13 mouse cellular contexts compared by ENCODE assay signal in genomic region chr4:140077615-140078014, GRCm38 (mm10).
DNase-seq lines count a peak whose midpoint lies in the region; ATAC-seq and TF ChIP-seq lines count a peak whose summit lies in the region.
"Had no signal": no experiment of that assay in that cellular context is flagged by ENCODE, and none has a peak within 500 bp of the region (broad histone marks: within the 10 kb centered on the region; RNA-seq: fewer than 3 reads in every experiment).

No protein-coding gene starts in this region.

- peaks cover 3% of the 10 kb centered on the region; the same call in 1 of the 2 replicates for H3K27me3 ChIP-seq in forebrain, embryonic 10.5 days (ENCODE audit: poor library complexity, severe bottlenecking)
- no peaks in the 10 kb centered on the region for H3K27me3 ChIP-seq in forebrain, postnatal 0 days (ENCODE audit: insufficient read depth, low read length)
- no peaks in the 10 kb centered on the region for H3K27me3 ChIP-seq in forebrain, embryonic 14.5 days (replicated peaks; ENCODE audit: control insufficient read depth, insufficient read depth, low read length)
- no peaks in the 10 kb centered on the region; the same call in 1 of the 2 replicates for H3K27me3 ChIP-seq in kidney, embryonic 14.5 days (ENCODE audit: control insufficient read depth, insufficient read depth, low read length)

- peaks cover 24% of the 10 kb centered on the region for H3K4me1 ChIP-seq in forebrain, embryonic 10.5 days
- H3K4me1 ChIP-seq in forebrain, postnatal 0 days (ENCODE audit: insufficient read depth), result peaks cover 10% of the 10 kb centered on the region
- peaks cover 26% of the 10 kb centered on the region for H3K4me1 ChIP-seq in forebrain, embryonic 14.5 days (ENCODE audit: control insufficient read depth, insufficient read depth, low read length)
- no peaks in the 10 kb centered on the region for H3K4me1 ChIP-seq in kidney, embryonic 14.5 days (ENCODE audit: control insufficient read depth, insufficient read depth, low read length)

- no peaks in the 10 kb centered on the region for H3K36me3 ChIP-seq in forebrain, embryonic 10.5 days (replicated peaks)
- no peaks in the 10 kb centered on the region for H3K36me3 ChIP-seq in forebrain, postnatal 0 days (ENCODE audit: insufficient read depth)
- no peaks in the 10 kb centered on the region for H3K36me3 ChIP-seq in forebrain, embryonic 14.5 days (ENCODE audit: control insufficient read depth, insufficient read depth, low read length)
- no peaks in the 10 kb centered on the region for H3K36me3 ChIP-seq in kidney, embryonic 14.5 days (ENCODE audit: control insufficient read depth, insufficient read depth, low read length)
- H3K36me3 ChIP-seq: embryonic facial prominence, embryonic 13.5 days; limb, embryonic 15.5 days had no signal

- no peak overlapping the region for H3K9ac ChIP-seq in forebrain, postnatal 0 days
- no peak overlapping the region for H3K9ac ChIP-seq in forebrain, embryonic 14.5 days (ENCODE audit: low read length)
- no peak overlapping the region for H3K9ac ChIP-seq in kidney, embryonic 14.5 days (ENCODE audit: low read depth, low read length)
- H3K9ac ChIP-seq: embryonic facial prominence, embryonic 13.5 days; limb, embryonic 15.5 days had no signal

- 80% methylated on average over 8 of the region's 8 CpGs for WGBS in forebrain, embryonic 10.5 days
- WGBS in forebrain, postnatal 0 days, result 61% methylated on average over 8 of the region's 8 CpGs
- WGBS in forebrain, embryonic 14.5 days, result 78% methylated on average over 8 of the region's 8 CpGs
- 46% methylated on average over 8 of the region's 8 CpGs for WGBS in kidney, embryonic 14.5 days

- H3K9me3 ChIP-seq in forebrain, embryonic 10.5 days, result no peaks in the 10 kb centered on the region
- no peaks in the 10 kb centered on the region for H3K9me3 ChIP-seq in forebrain, postnatal 0 days (ENCODE audit: low read length)
- H3K9me3 ChIP-seq in forebrain, embryonic 14.5 days (replicated peaks; ENCODE audit: control insufficient read depth, low read length), result no peaks in the 10 kb centered on the region
- no peaks in the 10 kb centered on the region for H3K9me3 ChIP-seq in kidney, embryonic 14.5 days (ENCODE audit: control insufficient read depth, low read length)
- H3K9me3 ChIP-seq: embryonic facial prominence, embryonic 13.5 days; limb, embryonic 15.5 days had no signal

- H3K4me3 ChIP-seq in forebrain, embryonic 10.5 days, result no peak overlapping the region
- no peak overlapping the region for H3K4me3 ChIP-seq in forebrain, postnatal 0 days (ENCODE audit: low read depth, low read length)
- H3K4me3 ChIP-seq in layer of hippocampus, adult 2 months, result no peak overlapping the region
- H3K4me3 ChIP-seq in forebrain, embryonic 14.5 days (ENCODE audit: low read depth, low read length), result no peak overlapping the region
- no peak overlapping the region for H3K4me3 ChIP-seq in kidney, embryonic 14.5 days (ENCODE audit: low read length)
- H3K4me3 ChIP-seq: embryonic facial prominence, embryonic 13.5 days; limb, embryonic 15.5 days had no signal

- H3K27ac ChIP-seq in forebrain, embryonic 10.5 days, result 0 out of 2 replicates have a peak overlapping the region, but pooled peaks have one; percentile 26
- H3K27ac ChIP-seq in forebrain, postnatal 0 days (ENCODE audit: low read depth, low read length), result no peak overlapping the region
- peak overlapping the region; percentile 76; the same call in 1 of the 2 replicates for H3K27ac ChIP-seq in layer of hippocampus, adult 2 months
- peak overlapping the region; percentile 61; the same call in 1 of the 2 replicates for H3K27ac ChIP-seq in forebrain, embryonic 14.5 days (ENCODE audit: low read depth, low read length)
- no peak overlapping the region for H3K27ac ChIP-seq in kidney, embryonic 14.5 days (ENCODE audit: low read depth, low read length)
- H3K27ac ChIP-seq: embryonic facial prominence, embryonic 13.5 days; limb, embryonic 15.5 days had no signal

- no peak overlapping the region for H3K4me2 ChIP-seq in forebrain, postnatal 0 days (ENCODE audit: low read depth)
- H3K4me2 ChIP-seq in forebrain, embryonic 14.5 days (ENCODE audit: low read length), result no peak overlapping the region
- H3K4me2 ChIP-seq in kidney, embryonic 14.5 days (replicated peaks; ENCODE audit: low read depth, low read length), result no peak overlapping the region
- H3K4me2 ChIP-seq: embryonic facial prominence, embryonic 13.5 days; limb, embryonic 15.5 days had no signal

- no peak for TF ChIP-seq CTCF in forebrain, postnatal 0 days (IDR thresholded peaks at IDR 0.05; ENCODE audit: low read depth)
- no peak for TF ChIP-seq CTCF in layer of hippocampus, adult 2 months (conservative IDR thresholded peaks at IDR 0.05)

- no peak for DNase-seq in forebrain, embryonic 10.5 days (ENCODE audit: extremely low spot score, low spot score)
- DNase-seq in forebrain, postnatal 0 days, result no peak
- no peak for DNase-seq in layer of hippocampus, adult 2 months (ENCODE audit: low spot score in 2 of 2)
- DNase-seq in layer of hippocampus, postnatal 10 days (ENCODE audit: low spot score in 2 of 2), result no peak
- no peak for DNase-seq in forebrain, embryonic 14.5 days (ENCODE audit: low spot score)
- peak; percentile 39 for DNase-seq in lung, postnatal 36 days
- DNase-seq: gastrocnemius, postnatal 14 days; kidney, adult 8-10 months had no signal

- ATAC-seq in forebrain, postnatal 0 days, result no peak
- ATAC-seq in forebrain, embryonic 14.5 days, result no peak
- ATAC-seq in kidney, embryonic 14.5 days (ENCODE audit: low FRiP score, low TSS enrichment), result no peak
- ATAC-seq in megakaryocyte-erythroid progenitor cell, adult 5-6 weeks (replicated peaks; ENCODE audit: low FRiP score, low TSS enrichment, poor library complexity, severe bottlenecking), result no peak
- ATAC-seq: Patski had no signal

Comparison
In these comparisons a context has a peak if more than half of its experiments do, and no peak if none do; other contexts are left out.
1. H3K27ac ChIP-seq: peak in forebrain, embryonic 10.5 days (single experiment), layer of hippocampus, adult 2 months (single experiment) and forebrain, embryonic 14.5 days (single experiment); none in forebrain, postnatal 0 days (single experiment) and kidney, embryonic 14.5 days (single experiment).